Mouse (Mus musculus) midbrain, postnatal 0 days (tissue): Measurements from ENCODE around the gene Zfp426. TPM values are rescaled to one million over a fixed set of nuclear protein-coding genes. Genes with fewer than 3 reads are reported as not detected.

Experiments used
- ATAC-seq: fragments of 200-750 bp; cut with Nextera tagmentation; 2 replicates; pipeline ENCODE4 v1.8.0; 2017; ENCODE audit warnings: moderate number of reproducible peaks, mild to moderate bottlenecking, moderate TSS enrichment, moderate library complexity; ENCODE audit not compliant: low FRiP score
- DNase-seq: peaks from one replicate; pipeline ENCODE4 v3.0.0-alpha.2; 2015; ENCODE audit warnings: low spot score
- H3K27ac ChIP-seq: fragments of 300-500 bp; sonication (generic); 2 replicates; pipeline ENCODE4 v1.5.1; 2014; ENCODE audit warnings: low read depth, mild to moderate bottlenecking, low read length, mixed read lengths
- H3K27me3 ChIP-seq: fragments of 300-500 bp; sonication (generic); 2 replicates; pipeline ENCODE4 v1.6.1; 2014; ENCODE audit warnings: low read length, control low read depth, mixed read lengths; ENCODE audit not compliant: insufficient read depth
- H3K36me3 ChIP-seq: fragments of 300-500 bp; sonication (generic); 2 replicates; pipeline ENCODE4 v1.6.1; 2014; ENCODE audit warnings: low read length, control low read depth, mixed read lengths; ENCODE audit not compliant: insufficient read depth
- H3K4me1 ChIP-seq: fragments of 300-500 bp; sonication (generic); 2 replicates; pipeline ENCODE4 v1.6.1; 2014; ENCODE audit warnings: mild to moderate bottlenecking, control low read depth, antibody characterized with exemption, low read length, mixed read lengths; ENCODE audit not compliant: insufficient read depth
- H3K4me2 ChIP-seq: fragments of 300-500 bp; sonication (generic); 2 replicates; pipeline ENCODE4 v1.6.1; 2014; ENCODE audit warnings: low read depth, mild to moderate bottlenecking, low read length, mixed read lengths; ENCODE audit not compliant: poor library complexity, severe bottlenecking
- H3K4me3 ChIP-seq: fragments of 300-500 bp; sonication (generic); 2 replicates; pipeline ENCODE4 v1.5.1; 2014; ENCODE audit warnings: low read depth, mild to moderate bottlenecking, low read length, moderate library complexity
- H3K9ac ChIP-seq: fragments of 300-500 bp; sonication (generic); replicated peaks from 2 replicates; pipeline ENCODE4 v1.6.1; 2014; ENCODE audit warnings: mild to moderate bottlenecking, low read length, moderate library complexity, mixed read lengths; ENCODE audit not compliant: poor library complexity, severe bottlenecking
- H3K9me3 ChIP-seq: fragments of 300-500 bp; sonication (generic); 2 replicates; pipeline ENCODE4 v1.6.1; 2016; ENCODE audit warnings: low read length, control low read depth
- CTCF ChIP-seq: IDR thresholded peaks from 2 replicates; pipeline ENCODE4 v1.5.1; 2016; ENCODE audit warnings: antibody characterized with exemption, mild to moderate bottlenecking
- WGBS: fragments of 180-500 bp; shearing (Covaris S2); extraction: QIAGEN DNeasy Blood & Tissue Kit; methylation state at CpG from one replicate; pipeline ENCODE4 v1.1.7; 2014; 5-methylcytosine and 5-hydroxymethylcytosine counted together
- polyA plus RNA-seq: library from polyadenylated mRNA; unstranded; fragments of >200 nt; fragmentation: Nextera tagmentation; extraction: Ambion mirVana; gene quantifications from 2 replicates; pipeline ENCODE4 v1.2.1, GENCODE M21; 2015
- total RNA-seq: library from RNA; depleted of rRNA; stranded (reverse); fragments of >200 nt; gene quantifications from 2 replicates; pipeline ENCODE4 v1.2.3, GENCODE M21; 2014; rRNA removed

Gene Zfp426
- 33.5 and 62.2 TPM in 2 replicates for total RNA-seq
- 20.8 and 23.4 TPM in 2 replicates for polyA plus RNA-seq

DNA sequence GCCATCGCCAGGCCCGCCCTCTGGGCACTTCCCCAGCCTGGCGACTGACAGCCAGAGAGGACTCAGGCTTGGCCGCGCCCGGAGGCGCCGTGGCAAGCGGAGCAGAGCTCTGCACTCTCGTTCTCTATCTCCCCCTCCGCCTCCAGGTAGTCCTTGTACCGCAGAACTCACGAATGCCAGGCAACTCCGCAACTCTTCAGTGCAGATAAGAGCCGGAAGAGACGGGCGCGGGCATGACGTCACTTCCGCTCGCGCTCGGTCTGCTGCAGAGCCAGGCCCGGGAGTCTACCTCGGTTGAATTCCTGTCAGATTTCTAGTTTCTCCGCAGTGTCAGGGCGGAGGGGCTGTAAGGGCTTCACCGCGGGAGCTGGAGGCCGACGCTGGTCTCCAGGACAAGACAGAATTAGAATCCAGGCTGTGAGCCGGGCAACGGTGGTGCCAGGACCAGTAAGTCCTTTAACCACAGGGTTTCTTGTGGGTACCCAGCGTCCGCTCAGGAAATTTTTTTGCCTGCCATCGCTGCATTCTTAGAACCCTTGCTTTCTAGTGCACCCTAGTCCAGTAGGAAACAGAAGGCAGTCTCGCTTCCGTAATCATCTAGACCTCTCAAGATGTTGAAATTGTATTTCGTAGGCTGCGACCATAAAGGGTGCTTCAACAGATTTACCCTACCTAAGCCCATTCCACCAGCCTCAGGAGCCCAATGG, at the start of gene Zfp426:
Gene Zfp426 (minus strand): TSS at position 220 of the 707 bp plus-strand sequence.
- WGBS = under 1% methylated on average over 40 of the region's 40 CpGs
- H3K36me3 ChIP-seq = peaks cover 11% of the 10 kb centered on the region
- H3K27ac ChIP-seq = peak within 1 kb of the TSS; percentile 98
- H3K4me1 ChIP-seq = peaks cover 4% of the 10 kb centered on the region; the same call in 1 of the 2 replicates
- DNase-seq (peak; percentile 95), ATAC-seq (peak; percentile 97)
- no peak for TF ChIP-seq CTCF
- H3K9me3 ChIP-seq = no peaks in the 10 kb centered on the region
- peak within 1 kb of the TSS; percentile 91 for H3K9ac ChIP-seq
- no peaks in the 10 kb centered on the region for H3K27me3 ChIP-seq
- H3K4me2 ChIP-seq = peak within 1 kb of the TSS; percentile 70
- H3K4me3 ChIP-seq = peak within 1 kb of the TSS; percentile 82

GRCm38 (mm10) chr9:20536598-20536997, 44.1 kb upstream of the Zfp426 start:
- 77% methylated on average over 2 of the region's 2 CpGs for WGBS

DNA sequence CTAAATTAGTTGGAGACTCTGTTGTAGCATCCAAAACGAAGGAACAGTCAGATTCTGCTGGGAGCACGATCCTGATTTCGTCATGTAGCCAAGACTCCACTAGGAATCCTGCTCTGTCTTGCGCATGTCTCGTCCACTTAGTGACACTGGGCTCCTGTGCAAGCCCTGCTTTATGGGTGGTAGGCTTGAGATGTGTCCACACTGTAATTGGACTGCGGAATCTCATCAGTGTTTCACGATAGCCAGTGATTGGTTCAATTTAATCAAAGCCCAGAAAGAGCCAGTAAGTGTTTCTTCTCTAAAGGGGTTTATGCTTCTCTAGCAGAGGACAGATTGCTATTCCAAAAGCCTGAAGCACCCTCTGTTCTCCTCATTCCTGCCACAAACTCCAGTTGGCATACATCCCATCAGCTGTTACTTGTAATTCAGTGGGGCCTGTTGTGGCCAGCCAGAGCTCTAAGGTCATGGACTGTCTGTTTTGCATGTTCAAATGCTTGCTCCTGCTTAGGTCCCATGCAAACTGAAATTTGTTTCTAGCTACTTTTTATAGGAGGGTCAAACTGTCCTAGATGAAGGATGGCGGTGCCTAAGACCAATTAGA, 41.9 kb upstream of the Zfp426 start:
- no peak overlapping the region for H3K9ac ChIP-seq
- ATAC-seq (peak; percentile 41; the same call in 1 of the 2 replicates), DNase-seq (peak; percentile 21)
- H3K27ac ChIP-seq = no peak overlapping the region
- no peaks in the 10 kb centered on the region for H3K9me3 ChIP-seq
- no peak for TF ChIP-seq CTCF
- H3K27me3 ChIP-seq = no peaks in the 10 kb centered on the region; the same call in 1 of the 2 replicates
- H3K4me3 ChIP-seq = no peak overlapping the region
- no peaks in the 10 kb centered on the region for H3K4me1 ChIP-seq
- no peak overlapping the region for H3K4me2 ChIP-seq
- 82% methylated on average over 8 of the region's 8 CpGs for WGBS
- H3K36me3 ChIP-seq = no peaks in the 10 kb centered on the region

More at GRCm38 (mm10) chr9:20536598-20536997, 44.1 kb upstream of the Zfp426 start:
- Histone ChIP-seq H3K4me3 (no peak overlapping the region), H3K27ac (no peak overlapping the region), H3K9me3 (no peaks in the 10 kb centered on the region), H3K36me3 (no peaks in the 10 kb centered on the region), H3K4me1 (no peaks in the 10 kb centered on the region), H3K9ac (no peak overlapping the region), H3K27me3 (no peaks in the 10 kb centered on the region; the same call in 1 of the 2 replicates), H3K4me2 (no peak overlapping the region)
- DNase-seq (no peak), ATAC-seq (no peak)
- TF ChIP-seq CTCF = no peak

- no peak for TF ChIP-seq CTCF
- peak within 1 kb of the TSS; percentile 70 for H3K4me3 ChIP-seq
- H3K4me2 ChIP-seq = peak within 1 kb of the TSS; percentile 60
- peak; percentile 93 for ATAC-seq
- no peaks in the 10 kb centered on the region for H3K9me3 ChIP-seq
- H3K4me1 ChIP-seq = peaks cover 17% of the 10 kb centered on the region
- no peaks in the 10 kb centered on the region for H3K27me3 ChIP-seq
- H3K9ac ChIP-seq = peak within 1 kb of the TSS; percentile 71
- WGBS = under 1% methylated on average over 46 of the region's 46 CpGs
- H3K27ac ChIP-seq = peak within 1 kb of the TSS; percentile 96
- H3K36me3 ChIP-seq = no peaks in the 10 kb centered on the region
- DNase-seq = peak; percentile 94
These were observed 28.9 kb upstream of the Zfp426 start, which contains the start of gene Zfp266 for GRCm38 (mm10) chr9:20521306-20521957. TSS of gene Zfp266 (minus strand) at chr9:20521417.

GRCm38 (mm10) chr9:20520531-20521210, 28.1 kb upstream of the Zfp426 start:
- Histone ChIP-seq H3K36me3 (peaks cover 1% of the 10 kb centered on the region; the same call in 1 of the 2 replicates), H3K4me1 (peaks cover 17% of the 10 kb centered on the region), H3K9me3 (no peaks in the 10 kb centered on the region), H3K4me2 (peak overlapping the region; percentile 60), H3K27ac (peak overlapping the region; percentile 96), H3K9ac (peak overlapping the region; percentile 71), H3K4me3 (peak overlapping the region; percentile 70), H3K27me3 (no peaks in the 10 kb centered on the region)
- under 1% methylated on average over 17 of the region's 17 CpGs for WGBS
- no peak for TF ChIP-seq CTCF
- ATAC-seq (peak; percentile 10; the same call in 1 of the 2 replicates), DNase-seq (peak; percentile 39)
